Mouse (Mus musculus) heart, adult 9 months (tissue): ENCODE data around the gene Fam102a.
"Not testable (repeated sequence)": the region's sequence is repeated elsewhere in the genome, so short reads cannot be mapped to it uniquely, and the experiment has no call there.

Experiments
- DNase-seq, 2 experiments: peaks; one replicate each; pipeline ENCODE4 v3.0.0; 2022; ENCODE audit warnings: low spot score in 2 of 2

The Fam102a gene

GRCm38 (mm10) chr2:32534733-32535471 is at the start of gene Fam102a:
Gene Fam102a, plus strand, starts transcription at chr2:32535332.
- peak; percentile 96 to 98 for DNase-seq

- no peak for DNase-seq
Measured at GRCm38 (mm10) chr2:32485751-32486150, 49.4 kb upstream of the Fam102a start.

- DNase-seq: no peak
Measured at GRCm38 (mm10) chr2:32486155-32486554, 49.0 kb upstream of the Fam102a start.

GRCm38 (mm10) chr2:32487124-32487623 is 48.0 kb upstream of the Fam102a start:
- peak; percentile 82 to 93 for DNase-seq

GRCm38 (mm10) chr2:32488679-32489078 is 46.5 kb upstream of the Fam102a start:
- peak; percentile 76 to 85 for DNase-seq

GRCm38 (mm10) chr2:32490730-32491129 is 44.4 kb upstream of the Fam102a start:
- not testable (repeated sequence) for DNase-seq

GRCm38 (mm10) chr2:32492661-32493060 is 42.5 kb upstream of the Fam102a start:
- DNase-seq: no peak

- DNase-seq: no peak
Measured at GRCm38 (mm10) chr2:32493301-32493701, 41.8 kb upstream of the Fam102a start.

- DNase-seq: no peak
Measured at GRCm38 (mm10) chr2:32494522-32494921, 40.6 kb upstream of the Fam102a start.

- peak; percentile 58 to 78 for DNase-seq
Measured at GRCm38 (mm10) chr2:32495185-32495726, 39.9 kb upstream of the Fam102a start.

- no peak for DNase-seq
Measured at GRCm38 (mm10) chr2:32496190-32496589, 38.9 kb upstream of the Fam102a start.

GRCm38 (mm10) chr2:32499365-32499764 is 35.8 kb upstream of the Fam102a start:
- no peak for DNase-seq

GRCm38 (mm10) chr2:32500461-32500860 is 34.7 kb upstream of the Fam102a start:
- no peak for DNase-seq

GRCm38 (mm10) chr2:32501754-32502324 is 33.3 kb upstream of the Fam102a start:
- DNase-seq: no peak

GRCm38 (mm10) chr2:32502843-32503242 is 32.3 kb upstream of the Fam102a start:
- no peak for DNase-seq

GRCm38 (mm10) chr2:32503588-32503987 is 31.5 kb upstream of the Fam102a start:
- no peak for DNase-seq

GRCm38 (mm10) chr2:32505536-32505935 is 29.6 kb upstream of the Fam102a start:
- DNase-seq: no peak

GRCm38 (mm10) chr2:32506673-32507668 is 28.2 kb upstream of the Fam102a start:
- DNase-seq: peak; percentile 71 to 88

- DNase-seq: no peak
Measured at GRCm38 (mm10) chr2:32507906-32508305, 27.2 kb upstream of the Fam102a start.

GRCm38 (mm10) chr2:32509287-32509686 is 25.8 kb upstream of the Fam102a start:
- DNase-seq: peak; percentile 78 to 85

GRCm38 (mm10) chr2:32509896-32510295 is 25.2 kb upstream of the Fam102a start:
- DNase-seq: peak in 1 of 2 experiments; percentile 56

GRCm38 (mm10) chr2:32512592-32512991 is 22.5 kb upstream of the Fam102a start:
- no peak for DNase-seq
